Mouse (Mus musculus): ENCODE measurements at regions not wholly inside any gene's neighbourhood (a gene's known extent, or its start where the extent isn't known, plus 50 kb on each side); places are given as distances from the start of the nearest gene placed in this dataset.

DNA sequence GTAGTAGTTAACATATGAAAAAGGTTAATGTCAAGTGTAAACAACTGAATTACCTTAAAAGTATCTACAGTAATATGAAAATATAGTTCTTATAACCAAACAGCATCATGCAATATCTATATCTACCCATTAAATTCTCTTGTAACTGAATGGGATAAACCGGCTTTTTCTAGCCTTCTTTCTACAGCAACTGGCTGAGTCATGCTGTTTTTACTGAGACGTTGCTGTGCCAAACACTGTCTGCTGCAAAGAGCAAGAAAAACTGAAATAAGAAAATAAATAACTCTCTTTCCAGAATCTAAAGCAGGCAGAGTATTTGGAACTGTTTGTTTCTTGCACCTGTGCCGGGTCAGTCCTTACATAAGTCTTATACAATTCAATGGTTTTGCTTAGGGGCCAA lies 74.0 kb downstream of the Nxf2 start:
- DNase-seq (ENCODE audit: low read depth, low spot score): no peak

DNA sequence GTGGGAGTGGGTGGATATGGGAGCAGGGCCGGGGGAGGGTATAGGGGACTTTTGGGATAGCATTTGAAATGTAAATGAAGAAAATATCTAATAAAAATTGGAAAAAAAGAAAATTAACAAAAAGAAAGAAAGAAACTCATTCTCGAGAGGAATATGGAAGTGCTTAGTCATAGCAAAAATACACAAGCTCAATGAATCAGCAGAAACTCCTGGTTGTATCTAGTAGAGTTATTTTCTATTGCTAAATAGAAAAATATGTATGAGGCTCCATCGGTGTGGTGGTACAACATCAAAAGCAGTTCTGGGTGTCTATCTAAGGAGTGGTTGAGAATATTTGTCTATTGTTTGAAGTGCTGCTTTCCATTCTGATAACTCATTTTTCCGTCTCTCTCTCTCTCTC lies 74.9 kb downstream of the Nxf2 start:
- DNase-seq (ENCODE audit: low read depth, low spot score): no peak

DNA sequence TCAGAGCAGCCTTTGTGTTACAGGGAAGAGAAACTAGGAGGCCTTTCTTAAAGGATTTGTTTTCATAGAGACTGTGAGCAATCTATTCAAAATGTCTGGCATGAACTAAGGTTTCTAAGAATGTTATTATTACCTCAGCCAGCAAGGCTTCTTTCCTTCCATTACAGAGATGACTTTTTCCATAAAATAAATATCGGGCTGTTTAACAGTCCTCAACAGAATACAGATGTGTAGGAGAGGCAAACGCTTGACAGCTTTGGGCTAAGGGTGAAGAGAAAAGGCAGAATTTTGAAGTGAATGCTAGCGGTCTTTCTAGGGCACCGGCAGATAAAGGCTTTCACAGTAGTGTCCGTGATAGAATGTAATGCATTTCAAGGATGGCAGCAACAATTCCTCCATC lies 73.3 kb upstream of the Armcx2 start:
- no peak for DNase-seq (ENCODE audit: low read depth, low spot score)

DNA sequence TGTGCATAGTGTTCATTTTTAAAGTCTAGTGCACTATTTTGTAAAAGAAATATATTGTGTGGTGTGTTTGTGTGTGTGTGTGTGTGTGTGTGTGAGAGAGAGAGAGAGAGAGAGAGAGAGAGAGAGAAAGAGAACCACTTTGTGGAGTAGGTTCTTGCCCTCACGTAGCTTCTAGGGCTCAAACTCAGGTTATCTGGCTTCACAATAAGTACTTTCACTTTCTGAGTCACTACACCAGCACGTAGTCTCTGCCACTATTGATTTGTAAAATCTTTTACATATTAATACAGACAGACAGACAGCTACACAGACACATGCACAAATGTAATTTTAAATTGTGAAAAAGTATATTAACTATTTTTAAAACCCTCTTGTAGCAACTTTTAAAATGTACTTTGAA lies 70.9 kb upstream of the Armcx2 start:
- DNase-seq (ENCODE audit: low read depth, low spot score): peak; percentile 31

DNA sequence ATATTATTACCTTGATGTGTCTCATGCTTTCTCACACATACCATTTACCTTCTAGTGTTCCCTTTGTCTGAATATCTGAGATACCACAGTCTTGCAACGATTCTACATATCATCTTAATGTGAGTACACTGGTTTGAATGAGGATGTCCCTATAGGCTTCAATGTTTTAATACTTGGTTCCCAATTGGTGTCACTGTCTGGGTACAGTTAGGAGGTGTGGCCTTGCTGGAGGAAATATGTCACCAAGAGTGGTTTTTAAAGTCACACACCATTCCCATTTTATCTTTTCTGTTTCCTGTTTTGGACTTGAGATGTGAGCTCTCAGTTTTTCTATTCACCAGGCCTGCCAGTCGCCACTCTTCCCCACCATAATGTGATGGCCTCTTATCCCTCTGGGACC lies 69.8 kb upstream of the Armcx2 start:
- DNase-seq (ENCODE audit: low read depth, low spot score): no peak

DNA sequence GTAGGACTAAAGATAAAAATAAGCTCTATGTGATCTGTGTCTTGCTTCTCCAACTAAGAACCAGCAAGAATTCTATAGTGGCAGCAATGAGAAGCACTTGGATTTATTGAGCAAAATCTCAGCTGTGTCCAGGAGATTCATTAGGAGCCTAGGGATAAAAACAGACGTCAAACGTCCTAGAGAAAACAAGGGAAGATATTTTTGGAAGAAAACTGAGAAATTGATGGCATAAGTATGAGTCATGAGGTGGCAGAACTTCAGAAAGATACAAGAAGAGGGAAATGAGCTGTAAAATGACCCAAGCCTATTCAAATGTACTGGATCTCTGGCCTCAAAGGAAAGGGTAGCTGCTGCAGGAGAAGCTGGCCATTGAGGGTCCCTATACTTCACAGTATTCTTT lies 65.7 kb upstream of the Armcx2 start:
- DNase-seq (ENCODE audit: low read depth, low spot score): no peak

DNA sequence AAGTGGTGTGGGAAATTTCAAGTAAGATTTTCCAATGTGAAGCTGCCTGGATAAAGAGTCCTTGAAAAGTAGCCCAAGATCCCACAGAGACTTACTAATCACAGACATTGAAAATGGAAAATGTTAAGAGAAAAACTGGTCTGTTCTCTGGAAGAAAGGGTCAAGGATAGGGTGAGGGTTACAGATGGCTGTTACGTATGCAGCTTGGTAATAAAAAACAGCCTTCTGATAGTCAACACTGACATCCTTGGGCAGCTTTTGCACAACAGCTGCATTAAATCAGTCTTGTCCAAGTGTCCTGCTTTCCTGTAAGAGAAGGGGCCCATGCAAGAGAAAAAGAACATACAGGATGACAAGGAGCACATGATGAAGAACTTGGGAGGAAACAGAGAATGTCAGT lies 64.6 kb upstream of the Armcx2 start:
- DNase-seq (ENCODE audit: low read depth, low spot score): no peak

DNA sequence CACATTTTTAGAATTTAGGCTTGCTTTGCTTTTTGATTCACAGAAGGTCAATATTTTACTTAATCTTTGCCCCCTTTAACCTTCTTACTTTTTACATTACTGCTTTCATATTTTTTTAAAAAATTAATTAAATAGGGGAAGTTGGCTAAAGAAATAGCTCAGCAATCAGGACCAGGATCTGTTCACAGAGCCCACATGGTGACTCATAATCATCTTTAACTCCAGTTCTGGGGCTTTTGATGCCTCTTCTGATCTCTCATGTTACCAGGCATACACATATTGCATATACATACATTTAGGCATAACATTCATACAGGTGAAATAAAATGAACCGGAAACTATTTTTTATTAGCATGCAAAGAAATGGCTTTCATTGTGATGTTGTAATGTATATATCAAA lies 52.6 kb upstream of the Armcx2 start:
- DNase-seq (ENCODE audit: low read depth, low spot score): no peak
